Mouse (Mus musculus) lung, adult 18-20 months (tissue): ENCODE data around the gene Cog6.

Experiments used
- DNase-seq, 2 experiments: peaks; one replicate each; pipeline ENCODE4 v3.0.0; 2022; ENCODE audit warnings: mixed read lengths in 2 of 2

Cog6 gene

GRCm38 (mm10) chr3:53032432-53032831, 15.4 kb upstream of the Cog6 start:
- no peak for DNase-seq

GRCm38 (mm10) chr3:53031586-53031985, 14.5 kb upstream of the Cog6 start:
- DNase-seq = no peak

GRCm38 (mm10) chr3:53029046-53029445, 12.0 kb upstream of the Cog6 start:
- DNase-seq = peak; percentile 62 to 66

GRCm38 (mm10) chr3:53027333-53027732, 10.3 kb upstream of the Cog6 start:
- no peak for DNase-seq

GRCm38 (mm10) chr3:53007411-53007810, 9.6 kb downstream of the Cog6 start:
- DNase-seq = no peak

- peak in 1 of 2 experiments; percentile 27 for DNase-seq
These were observed 12.5 kb downstream of the Cog6 start for GRCm38 (mm10) chr3:53004406-53005114.

GRCm38 (mm10) chr3:53002076-53002475, 15.0 kb downstream of the Cog6 start:
- DNase-seq = no peak

- peak in 1 of 2 experiments; percentile 7 for DNase-seq
These were observed 17.0 kb downstream of the Cog6 start for GRCm38 (mm10) chr3:52999996-53000395.

- peak in 1 of 2 experiments; percentile 11 for DNase-seq
These were observed 17.9 kb downstream of the Cog6 start for GRCm38 (mm10) chr3:52999016-52999744.

- no peak for DNase-seq
These were observed 19.7 kb downstream of the Cog6 start for GRCm38 (mm10) chr3:52997381-52997780.

- DNase-seq = no peak
These were observed 20.4 kb downstream of the Cog6 start for GRCm38 (mm10) chr3:52996635-52997034.

GRCm38 (mm10) chr3:52994666-52995065, 22.4 kb downstream of the Cog6 start:
- no peak for DNase-seq

- no peak for DNase-seq
These were observed 23.7 kb downstream of the Cog6 start for GRCm38 (mm10) chr3:52993296-52993695.

GRCm38 (mm10) chr3:52990041-52990737, 26.8 kb downstream of the Cog6 start:
- no peak for DNase-seq

GRCm38 (mm10) chr3:52985508-52985941, 31.5 kb downstream of the Cog6 start:
- DNase-seq = peak; percentile 23 to 44

- DNase-seq = peak; percentile 49 to 63
These were observed 33.3 kb downstream of the Cog6 start for GRCm38 (mm10) chr3:52983772-52984171.

- DNase-seq = no peak
These were observed 34.0 kb downstream of the Cog6 start for GRCm38 (mm10) chr3:52982993-52983392.

- peak; percentile 72 to 79 for DNase-seq
These were observed 42.1 kb downstream of the Cog6 start for GRCm38 (mm10) chr3:52974674-52975556.

GRCm38 (mm10) chr3:52972916-52973315, 44.1 kb downstream of the Cog6 start:
- DNase-seq = no peak

GRCm38 (mm10) chr3:52967046-52967445, 50.0 kb downstream of the Cog6 start:
- no peak for DNase-seq

GRCm38 (mm10) chr3:52964206-52964605, 52.8 kb downstream of the Cog6 start:
- no peak for DNase-seq

GRCm38 (mm10) chr3:52963441-52963840, 53.6 kb downstream of the Cog6 start:
- no peak for DNase-seq
